Mouse (Mus musculus): ENCODE measurements around the gene Lsp1. TPM values are rescaled to one million over a fixed set of nuclear protein-coding genes. Genes with fewer than 3 reads are reported as not detected.
A peak's percentile ranks its signal among the peaks of the same experiment; 100 is the strongest.

The Lsp1 gene
- total RNA-seq, 2 experiments from 2014 or later, result 1.4 to 1.7 TPM

DNA sequence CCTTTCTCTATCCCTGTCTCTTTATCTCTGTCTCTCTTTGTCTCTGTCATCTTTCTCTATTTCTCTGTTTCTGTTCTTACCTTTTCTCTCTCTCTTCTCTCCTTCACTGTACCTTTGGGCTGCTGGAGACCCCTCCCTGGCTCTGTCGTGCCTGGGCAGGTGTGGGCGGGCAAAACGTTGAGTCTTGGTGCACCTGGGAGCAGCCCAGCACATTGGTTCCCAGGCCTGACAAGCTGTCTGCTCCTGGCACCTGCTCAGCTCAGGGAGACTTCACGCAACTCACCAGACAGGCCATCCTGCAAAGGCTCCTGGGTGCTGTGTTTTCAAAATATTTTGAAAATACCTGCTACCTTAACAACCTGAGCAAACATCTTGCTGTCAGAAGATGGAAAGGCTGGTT, 42.6 kb downstream of the Lsp1 start:
- no peak overlapping the region for H3K27ac ChIP-seq
- no peak for DNase-seq (ENCODE audit: low spot score in 2 of 2)
- no peak overlapping the region for H3K4me3 ChIP-seq
- no peak for TF ChIP-seq CTCF (conservative IDR thresholded peaks at IDR 0.05)

DNA sequence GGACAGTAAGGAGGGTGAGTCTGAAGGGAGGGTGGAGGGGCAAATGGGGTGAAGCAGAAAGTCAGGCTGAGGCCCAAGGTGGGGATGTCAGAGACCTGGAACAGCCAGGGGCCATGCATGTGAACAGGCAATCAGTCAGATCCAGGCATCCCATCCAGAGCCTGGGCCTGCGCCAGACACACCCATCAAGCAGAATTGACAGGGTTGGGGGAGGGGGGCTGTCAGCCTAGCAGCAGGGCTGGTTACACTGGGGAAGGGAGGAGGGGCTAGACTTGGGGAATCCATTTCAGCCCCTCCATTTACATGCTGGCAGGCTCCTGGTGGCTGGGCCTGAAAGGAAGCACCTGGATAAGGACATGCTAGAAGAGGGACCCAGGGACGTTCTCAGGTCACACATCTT, 45.3 kb downstream of the Lsp1 start:
- DNase-seq (ENCODE audit: low spot score in 2 of 2), result no peak
- no peak for TF ChIP-seq CTCF (conservative IDR thresholded peaks at IDR 0.05)
- no peak overlapping the region for H3K4me3 ChIP-seq
- no peak overlapping the region for H3K27ac ChIP-seq

DNA sequence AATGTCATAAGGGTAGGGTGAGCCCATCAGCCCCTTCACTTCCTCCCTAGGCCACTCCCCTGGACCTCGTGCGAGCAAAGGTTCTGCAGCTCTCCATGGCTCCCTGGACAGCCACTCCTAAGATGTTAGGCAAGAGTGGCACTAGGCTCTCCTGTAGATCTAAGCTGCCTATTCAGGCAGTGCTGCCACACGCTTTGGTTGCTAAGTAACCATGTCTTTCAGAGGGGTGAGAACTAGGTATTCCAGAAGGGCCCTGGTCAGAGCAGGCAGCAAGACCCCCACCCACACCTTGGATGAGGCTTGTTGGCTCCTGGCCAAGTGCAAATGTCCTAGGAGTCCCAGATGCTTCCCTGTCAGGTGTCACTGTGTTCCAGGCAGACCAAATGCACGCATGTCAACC, 45.9 kb downstream of the Lsp1 start:
- Histone ChIP-seq H3K27ac (no peak overlapping the region), H3K4me3 (no peak overlapping the region)
- TF ChIP-seq CTCF (conservative IDR thresholded peaks at IDR 0.05), result no peak
- DNase-seq (ENCODE audit: low spot score in 2 of 2), result no peak

DNA sequence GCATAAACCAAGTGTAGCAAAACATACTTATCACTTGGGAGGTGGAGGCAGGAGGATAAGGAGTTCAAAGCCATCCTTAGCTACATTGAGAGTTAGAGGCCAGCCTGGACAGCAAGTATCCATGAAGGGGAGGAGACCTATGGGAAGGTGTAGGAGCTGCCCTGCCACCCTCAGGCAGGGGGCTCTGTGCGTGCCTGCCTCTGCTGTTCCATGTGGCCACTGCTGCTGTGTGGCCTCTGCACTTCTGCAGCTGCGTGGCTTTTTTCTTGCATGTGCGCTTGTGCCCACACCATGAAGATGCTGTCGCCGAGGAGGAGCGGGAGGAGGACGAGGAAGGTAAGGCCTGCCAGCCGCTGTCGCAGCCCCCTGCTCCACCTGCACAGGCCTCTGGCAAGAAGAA, 46.8 kb downstream of the Lsp1 start:
- H3K27ac ChIP-seq, result no peak overlapping the region
- TF ChIP-seq CTCF (conservative IDR thresholded peaks at IDR 0.05), result no peak
- DNase-seq (ENCODE audit: low spot score in 2 of 2), result no peak
- H3K4me3 ChIP-seq, result no peak overlapping the region

DNA sequence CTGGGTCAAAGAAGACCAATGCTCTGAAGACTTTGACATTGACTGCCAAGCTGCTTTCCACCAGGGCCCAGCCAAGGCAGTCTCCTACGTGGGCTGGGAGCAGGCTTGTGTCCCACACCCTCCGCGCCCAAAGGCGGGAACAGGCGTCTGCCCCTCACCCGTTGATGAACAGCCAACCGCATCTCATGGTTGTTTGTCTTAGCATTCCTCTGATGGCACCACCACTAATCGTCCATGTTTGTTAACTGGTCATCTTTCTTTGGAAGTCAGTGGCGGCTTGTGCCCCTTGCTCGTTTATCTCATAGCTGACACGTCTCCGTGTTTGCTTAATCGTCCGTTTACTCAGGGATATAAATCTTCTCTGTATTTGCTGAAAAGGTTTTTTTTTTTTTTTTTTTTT, 48.9 kb downstream of the Lsp1 start:
- no peak for TF ChIP-seq CTCF (conservative IDR thresholded peaks at IDR 0.05)
- H3K27ac ChIP-seq, result 0 out of 2 replicates have a peak overlapping the region, but pooled peaks have one; percentile 18
- no peak for DNase-seq (ENCODE audit: low spot score in 2 of 2)
- no peak overlapping the region for H3K4me3 ChIP-seq

DNA sequence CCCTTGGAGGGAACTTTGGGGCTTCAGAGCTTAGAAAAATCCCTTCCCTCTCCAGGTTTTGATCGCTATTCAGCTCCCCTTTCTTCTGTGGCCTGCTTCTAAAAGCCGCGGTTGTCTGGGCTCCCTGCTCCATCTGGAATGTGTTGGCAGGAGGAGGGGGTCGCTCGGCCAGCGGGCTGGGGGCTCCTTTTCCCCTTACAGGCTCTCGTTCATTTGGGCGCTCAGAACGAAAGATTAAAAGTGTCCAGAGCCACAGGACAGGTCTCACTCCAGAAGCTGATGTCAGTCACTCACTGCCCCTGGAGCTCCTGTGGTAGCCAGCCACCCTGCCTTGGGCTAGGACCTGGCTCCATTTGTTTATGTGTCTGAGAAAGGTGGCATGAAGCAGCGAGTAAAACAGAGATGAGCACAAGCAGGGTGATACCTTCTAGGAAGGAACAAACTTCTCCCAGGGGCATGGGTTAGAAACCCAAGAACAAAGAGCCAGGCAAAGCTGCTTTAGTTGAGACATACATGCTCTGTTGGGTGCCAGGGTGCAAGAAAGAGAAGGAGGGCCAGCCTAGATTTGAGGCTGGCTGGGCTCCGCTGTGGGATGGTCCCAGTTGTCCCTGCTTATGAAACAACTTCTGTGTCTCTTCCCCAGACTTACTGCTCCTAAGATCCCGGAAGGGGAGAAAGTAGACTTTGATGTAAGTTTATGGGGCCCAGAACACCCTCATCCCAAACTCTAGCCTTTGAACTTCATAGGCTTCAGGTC, 49.6 kb downstream of the Lsp1 start:
- no peak for DNase-seq (ENCODE audit: low spot score in 2 of 2)
- Histone ChIP-seq H3K4me3 (no peak overlapping the region), H3K27ac (no peak overlapping the region)
- no peak for TF ChIP-seq CTCF (conservative IDR thresholded peaks at IDR 0.05)

DNA sequence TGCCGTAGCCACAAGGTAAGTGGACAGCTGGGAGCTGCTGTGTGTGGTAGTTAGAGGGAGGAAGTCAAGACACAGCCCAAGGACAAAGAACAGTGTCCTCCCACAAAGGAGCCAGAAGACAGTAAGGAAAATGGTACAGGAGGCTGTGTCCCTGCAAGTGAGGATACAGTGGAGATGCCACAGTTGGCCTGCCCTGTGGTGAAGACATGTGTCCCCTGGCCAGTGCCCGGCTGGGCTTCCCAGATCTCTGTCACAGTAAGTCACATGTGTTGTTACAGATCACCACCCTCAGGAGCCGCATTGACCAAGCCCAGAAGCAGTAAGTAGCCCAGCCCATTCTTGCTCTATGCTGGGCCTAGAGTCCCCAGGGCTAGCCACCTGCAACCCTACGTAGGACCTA, 53.4 kb downstream of the Lsp1 start:
- DNase-seq (ENCODE audit: low spot score in 2 of 2), result no peak
- H3K4me3 ChIP-seq, result no peak overlapping the region
- no peak overlapping the region for H3K27ac ChIP-seq
- no peak for TF ChIP-seq CTCF (conservative IDR thresholded peaks at IDR 0.05)

DNA sequence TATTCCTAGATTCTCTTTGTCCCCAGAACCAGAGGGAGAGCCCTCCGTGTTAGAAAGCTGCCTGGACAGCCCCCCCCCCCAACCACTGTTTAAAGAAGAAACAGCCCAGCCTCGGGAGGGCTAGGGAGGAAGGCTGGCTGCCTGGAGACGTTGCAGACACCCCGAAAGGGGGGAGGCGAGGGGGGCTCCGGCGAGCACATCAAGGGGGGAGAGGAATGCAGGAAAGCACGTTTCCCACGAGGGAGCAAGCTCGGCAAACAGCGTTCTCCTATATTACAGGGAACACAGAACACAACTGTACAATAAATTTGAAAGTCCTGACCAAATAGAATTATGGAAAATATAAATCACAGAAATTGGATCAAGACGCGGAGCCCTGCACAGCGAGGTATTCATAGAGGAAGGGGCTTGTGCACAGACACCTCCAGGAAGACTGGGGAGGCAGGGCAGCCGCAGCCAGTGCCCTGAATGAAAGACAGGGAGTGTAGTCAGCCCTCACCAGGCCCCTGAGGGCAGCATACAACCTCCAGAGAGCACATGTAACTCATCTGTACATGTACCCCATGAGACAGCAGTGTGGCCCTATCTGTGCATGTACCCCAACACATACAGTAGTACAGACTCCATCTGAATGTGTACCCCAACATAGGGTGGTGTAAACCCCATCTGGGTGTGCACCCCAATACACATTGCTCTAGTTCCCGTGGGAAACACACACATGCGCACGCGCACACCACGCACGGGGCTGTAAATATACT, 55.8 kb downstream of the Lsp1 start:
- H3K4me3 ChIP-seq, result no peak overlapping the region
- H3K27ac ChIP-seq, result no peak overlapping the region
- TF ChIP-seq CTCF (conservative IDR thresholded peaks at IDR 0.05), result no peak
- no peak for DNase-seq (ENCODE audit: low spot score in 2 of 2)

DNA sequence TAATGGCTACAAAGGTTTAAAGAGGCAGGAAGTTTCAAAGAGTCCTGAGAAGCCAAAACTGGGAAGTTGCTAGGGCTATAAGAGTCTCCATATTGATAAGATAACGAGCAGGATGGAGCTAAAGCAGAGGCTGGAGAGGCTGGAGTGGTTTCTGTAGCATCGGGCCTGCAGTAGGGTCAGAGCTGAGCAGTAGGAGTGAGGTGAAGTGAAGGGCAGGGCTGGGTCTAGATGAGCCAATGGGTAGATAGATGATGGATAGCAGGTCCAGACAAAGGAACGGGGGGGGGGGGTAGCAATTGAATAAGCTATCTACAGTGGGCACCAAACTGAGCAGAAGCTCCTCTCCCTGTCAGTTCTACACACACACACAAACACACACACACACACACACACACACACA, 56.9 kb downstream of the Lsp1 start:
- no peak overlapping the region for H3K27ac ChIP-seq
- no peak for DNase-seq (ENCODE audit: low spot score in 2 of 2)
- no peak overlapping the region for H3K4me3 ChIP-seq
- TF ChIP-seq CTCF (conservative IDR thresholded peaks at IDR 0.05), result no peak

DNA sequence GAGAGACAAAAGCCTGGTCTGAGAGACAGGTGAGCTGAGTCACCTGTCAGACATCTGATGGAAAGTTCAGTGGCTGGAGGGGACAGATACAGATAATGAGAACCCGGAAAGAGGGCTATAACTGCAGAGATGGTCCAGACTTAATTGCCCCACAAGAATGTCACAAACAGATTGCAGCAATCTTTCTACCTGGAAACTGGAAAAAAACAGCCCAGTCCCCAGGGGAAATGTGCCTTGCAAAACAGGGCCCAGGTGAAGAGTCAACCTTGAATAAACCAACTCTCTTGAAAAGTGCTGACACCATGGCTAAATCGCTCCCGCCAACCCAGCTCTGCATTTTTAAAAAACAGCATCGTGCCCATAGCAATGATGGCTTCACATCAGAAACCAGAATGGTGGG, 59.7 kb downstream of the Lsp1 start:
- no peak overlapping the region for H3K4me3 ChIP-seq
- TF ChIP-seq CTCF (conservative IDR thresholded peaks at IDR 0.05), result no peak
- H3K27ac ChIP-seq, result no peak overlapping the region
- no peak for DNase-seq (ENCODE audit: low spot score in 2 of 2)

DNA sequence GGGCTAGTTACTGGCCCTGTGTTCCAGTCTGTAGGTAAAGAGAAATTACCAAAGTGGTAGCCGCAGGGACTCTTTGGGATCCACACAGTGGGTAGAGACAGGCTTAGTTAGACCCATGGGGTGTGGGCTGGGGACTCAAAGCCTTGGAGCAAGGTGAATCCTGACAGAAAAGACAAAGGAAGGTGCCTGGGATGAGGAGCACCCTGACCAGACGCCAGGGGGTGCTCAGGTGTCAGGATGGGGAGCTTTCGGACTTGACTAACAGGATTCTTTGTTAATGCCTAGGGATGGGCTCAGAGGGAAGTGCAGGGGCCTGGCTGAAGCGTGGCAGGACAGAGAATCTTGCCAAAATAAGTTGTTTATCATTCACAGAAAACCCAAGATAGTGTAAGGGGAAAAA, 61.7 kb downstream of the Lsp1 start:
- H3K27ac ChIP-seq, result no peak overlapping the region
- H3K4me3 ChIP-seq, result no peak overlapping the region
- peak in 1 of 2 experiments; percentile 17 for DNase-seq (ENCODE audit: low spot score in 2 of 2)
- TF ChIP-seq CTCF (conservative IDR thresholded peaks at IDR 0.05), result peak; percentile 71

DNA sequence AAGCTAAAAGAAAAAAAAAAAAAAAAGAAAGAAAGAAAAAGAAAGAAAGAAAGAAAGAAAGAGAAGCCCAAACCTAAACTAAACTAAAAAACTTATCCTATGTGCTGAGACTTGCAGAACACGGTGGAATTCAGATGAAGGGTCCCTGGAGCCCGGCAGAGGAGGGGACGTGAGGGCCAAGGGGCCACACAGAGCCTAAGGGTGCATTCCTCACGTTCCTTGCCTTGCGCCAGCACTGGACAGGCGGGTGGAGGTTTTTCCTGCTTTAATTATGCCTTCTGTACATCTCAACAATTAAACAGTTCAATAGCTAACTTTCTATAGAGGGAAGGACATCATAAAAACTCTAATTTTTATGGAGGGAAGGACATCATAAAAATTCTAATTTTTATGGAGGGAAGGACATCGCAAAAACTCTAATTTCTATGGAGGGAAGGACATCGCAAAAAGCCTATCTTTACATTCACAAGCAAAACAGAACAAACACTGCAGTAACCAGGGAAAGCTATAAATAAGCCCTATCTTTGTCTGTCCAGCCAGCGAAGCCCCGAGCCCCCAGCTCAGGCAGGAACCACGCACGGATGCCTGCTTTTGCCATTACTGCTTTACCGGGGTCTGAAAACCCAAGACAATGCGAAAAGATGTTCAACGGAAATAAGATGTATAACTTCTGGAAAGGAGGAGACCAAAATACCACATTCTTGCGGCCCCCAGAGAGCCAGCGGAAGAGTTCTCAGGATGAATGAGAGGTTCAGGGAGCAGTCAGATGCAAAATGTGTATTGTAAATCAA, 62.8 kb downstream of the Lsp1 start:
- no peak for TF ChIP-seq CTCF (conservative IDR thresholded peaks at IDR 0.05)
- no peak for DNase-seq (ENCODE audit: low spot score in 2 of 2)
- Histone ChIP-seq H3K27ac (no peak overlapping the region), H3K4me3 (no peak overlapping the region)

All from layer of hippocampus, adult 2 months (tissue).